Mouse (Mus musculus) intestine, embryonic 16.5 days (tissue): Measurements from ENCODE around the gene Slc25a35. TPM values are rescaled to one million over a fixed set of nuclear protein-coding genes. Genes with fewer than 3 reads are reported as not detected.
"Not testable (repeated sequence)": the region's sequence is repeated elsewhere in the genome, so short reads cannot be mapped to it uniquely, and the experiment has no call there.

Experiments used
- ATAC-seq: fragments of 200-750 bp; cut with Nextera tagmentation; 2 replicates; pipeline ENCODE4 v1.8.0; 2017; ENCODE audit warnings: moderate TSS enrichment, moderate library complexity
- H3K27ac ChIP-seq: fragments of 300-500 bp; sonication (generic); 2 replicates; pipeline ENCODE4 v1.5.1; 2014; ENCODE audit warnings: mild to moderate bottlenecking, low read length
- H3K27me3 ChIP-seq: fragments of 300-500 bp; sonication (generic); replicated peaks from 2 replicates; pipeline ENCODE4 v1.6.1; 2014; ENCODE audit warnings: low read length, control low read depth, mixed read lengths; ENCODE audit not compliant: control insufficient read depth, insufficient read depth
- H3K36me3 ChIP-seq: fragments of 300-500 bp; sonication (generic); 2 replicates; pipeline ENCODE4 v1.6.1; 2014; ENCODE audit warnings: low read length, control low read depth; ENCODE audit not compliant: control insufficient read depth, insufficient read depth
- H3K4me1 ChIP-seq: fragments of 300-500 bp; sonication (generic); 2 replicates; pipeline ENCODE4 v1.6.1; 2014; ENCODE audit warnings: low read length, control low read depth, mixed read lengths; ENCODE audit not compliant: control insufficient read depth, insufficient read depth
- H3K4me2 ChIP-seq: fragments of 300-500 bp; sonication (generic); 2 replicates; pipeline ENCODE4 v1.6.1; 2014; ENCODE audit warnings: low read depth, low read length, control low read depth
- H3K4me3 ChIP-seq: fragments of 300-500 bp; sonication (generic); 2 replicates; pipeline ENCODE4 v1.5.1; 2014; ENCODE audit warnings: mild to moderate bottlenecking, low read length
- H3K9ac ChIP-seq: fragments of 300-500 bp; sonication (generic); 2 replicates; pipeline ENCODE4 v1.6.1; 2014; ENCODE audit warnings: low read depth, low read length
- H3K9me3 ChIP-seq: fragments of 300-500 bp; sonication (generic); 2 replicates; pipeline ENCODE4 v1.6.1; 2016; ENCODE audit warnings: low read length, control low read depth; ENCODE audit not compliant: control insufficient read depth
- WGBS: fragments of 180-500 bp; shearing (Covaris S2); extraction: QIAGEN DNeasy Blood & Tissue Kit; methylation state at CpG from one replicate; pipeline ENCODE4 v1.1.7; 2014; 5-methylcytosine and 5-hydroxymethylcytosine counted together
- polyA plus RNA-seq: library from polyadenylated mRNA; unstranded; fragments of >200 nt; fragmentation: Nextera tagmentation; extraction: Ambion mirVana; gene quantifications from 2 replicates; pipeline ENCODE4 v1.2.1, GENCODE M21; 2015

Gene Slc25a35
- polyA plus RNA-seq, 1 experiment from 2014 or later = 3.5 TPM

GRCm38 (mm10) chr11:68988341-68988740, 20.4 kb downstream of the Slc25a35 start:
- Histone ChIP-seq H3K4me1 (no peaks in the 10 kb centered on the region), H3K36me3 (peaks cover 22% of the 10 kb centered on the region), H3K9me3 (no peaks in the 10 kb centered on the region), H3K27me3 (no peaks in the 10 kb centered on the region), H3K4me3 (no peak overlapping the region), H3K9ac (no peak overlapping the region), H3K4me2 (no peak overlapping the region), H3K27ac (no peak overlapping the region)
- no peak for ATAC-seq
- 87% methylated on average over 17 of the region's 17 CpGs for WGBS

GRCm38 (mm10) chr11:68993122-68993521, 25.2 kb downstream of the Slc25a35 start:
- H3K4me1 ChIP-seq = no peaks in the 10 kb centered on the region
- peaks cover 30% of the 10 kb centered on the region for H3K36me3 ChIP-seq
- no peaks in the 10 kb centered on the region for H3K27me3 ChIP-seq
- no peak overlapping the region for H3K4me2 ChIP-seq
- no peak for ATAC-seq
- H3K27ac ChIP-seq = no peak overlapping the region
- no peak overlapping the region for H3K4me3 ChIP-seq
- no peaks in the 10 kb centered on the region for H3K9me3 ChIP-seq
- no peak overlapping the region for H3K9ac ChIP-seq
- WGBS = 90% methylated on average over 7 of the region's 7 CpGs

- H3K36me3 ChIP-seq = peaks cover 36% of the 10 kb centered on the region
- H3K4me3 ChIP-seq = no peak overlapping the region
- 92% methylated on average over 3 of the region's 3 CpGs for WGBS
- H3K27ac ChIP-seq = no peak overlapping the region
- no peaks in the 10 kb centered on the region for H3K9me3 ChIP-seq
- ATAC-seq = no peak
- H3K9ac ChIP-seq = no peak overlapping the region
- no peaks in the 10 kb centered on the region for H3K27me3 ChIP-seq
- no peaks in the 10 kb centered on the region for H3K4me1 ChIP-seq
- H3K4me2 ChIP-seq = no peak overlapping the region
Measured at GRCm38 (mm10) chr11:68994377-68994776, 26.4 kb downstream of the Slc25a35 start.

GRCm38 (mm10) chr11:68997080-68997479, 29.1 kb downstream of the Slc25a35 start:
- Histone ChIP-seq H3K27me3 (no peaks in the 10 kb centered on the region), H3K9ac (no peak overlapping the region), H3K4me1 (no peaks in the 10 kb centered on the region), H3K9me3 (no peaks in the 10 kb centered on the region), H3K4me2 (no peak overlapping the region), H3K27ac (no peak overlapping the region), H3K4me3 (no peak overlapping the region), H3K36me3 (peaks cover 34% of the 10 kb centered on the region)
- WGBS = 90% methylated on average over 4 of the region's 4 CpGs
- ATAC-seq = no peak

GRCm38 (mm10) chr11:69002782-69003181, 34.9 kb downstream of the Slc25a35 start:
- peaks cover 28% of the 10 kb centered on the region for H3K36me3 ChIP-seq
- H3K9me3 ChIP-seq, H3K9ac ChIP-seq, H3K27ac ChIP-seq, H3K4me2 ChIP-seq, H3K27me3 ChIP-seq, H3K4me1 ChIP-seq, ATAC-seq, H3K4me3 ChIP-seq: not testable (repeated sequence)
- WGBS = 92% methylated on average over 4 of the region's 4 CpGs

GRCm38 (mm10) chr11:69003592-69003991, 35.7 kb downstream of the Slc25a35 start:
- WGBS = 58% methylated on average over 4 of the region's 4 CpGs

GRCm38 (mm10) chr11:69005193-69005592, 37.3 kb downstream of the Slc25a35 start:
- H3K27me3 ChIP-seq = no peaks in the 10 kb centered on the region
- H3K36me3 ChIP-seq = peaks cover 14% of the 10 kb centered on the region; the same call in 1 of the 2 replicates
- peaks cover 10% of the 10 kb centered on the region for H3K4me1 ChIP-seq
- H3K4me2 ChIP-seq = no peak overlapping the region
- H3K9me3 ChIP-seq = no peaks in the 10 kb centered on the region
- no peak overlapping the region for H3K4me3 ChIP-seq
- no peak overlapping the region for H3K9ac ChIP-seq
- WGBS = 84% methylated on average over 7 of the region's 7 CpGs
- no peak overlapping the region for H3K27ac ChIP-seq
- no peak for ATAC-seq

More at GRCm38 (mm10) chr11:69003592-69003991, 35.7 kb downstream of the Slc25a35 start:
- Histone ChIP-seq H3K9ac (no peak overlapping the region), H3K4me2 (no peak overlapping the region), H3K27me3 (no peaks in the 10 kb centered on the region), H3K27ac (no peak overlapping the region), H3K36me3 (peaks cover 20% of the 10 kb centered on the region; the same call in 1 of the 2 replicates), H3K9me3 (no peaks in the 10 kb centered on the region), H3K4me1 (peaks cover 10% of the 10 kb centered on the region), H3K4me3 (no peak overlapping the region)
- ATAC-seq = no peak

GRCm38 (mm10) chr11:69006575-69006974, 38.6 kb downstream of the Slc25a35 start:
- not testable (repeated sequence) for ATAC-seq, H3K36me3 ChIP-seq, H3K9ac ChIP-seq, H3K27ac ChIP-seq, H3K4me2 ChIP-seq, H3K27me3 ChIP-seq, H3K4me3 ChIP-seq, H3K9me3 ChIP-seq
- peaks cover 10% of the 10 kb centered on the region for H3K4me1 ChIP-seq

GRCm38 (mm10) chr11:69008182-69009121, 40.5 kb downstream of the Slc25a35 start, which contains the start of gene Pfas:
TSS of gene Pfas (minus strand) at chr11:69008460.
- peak; percentile 84 for ATAC-seq
- Histone ChIP-seq H3K27ac (peak within 1 kb of the TSS; percentile 26), H3K9ac (peak within 1 kb of the TSS; percentile 75), H3K36me3 (no peaks in the 10 kb centered on the region), H3K4me2 (peak within 1 kb of the TSS; percentile 57), H3K9me3 (no peaks in the 10 kb centered on the region), H3K27me3 (no peaks in the 10 kb centered on the region), H3K4me3 (peak within 1 kb of the TSS; percentile 70), H3K4me1 (peaks cover 10% of the 10 kb centered on the region)
- WGBS = 8% methylated on average over 38 of the region's 38 CpGs
